Mouse (Mus musculus) kidney, embryonic 14.5 days (tissue): ENCODE data around the gene Zar1. TPM values are rescaled to one million over a fixed set of nuclear protein-coding genes. Genes with fewer than 3 reads are reported as not detected.
"Not testable (repeated sequence)": the region's sequence is repeated elsewhere in the genome, so short reads cannot be mapped to it uniquely, and the experiment has no call there.

Experiments used
- ATAC-seq: fragments of 200-750 bp; cut with Nextera tagmentation; 2 replicates; pipeline ENCODE4 v1.8.0; 2017; ENCODE audit warnings: moderate number of reproducible peaks, mild to moderate bottlenecking, moderate TSS enrichment, moderate library complexity; ENCODE audit not compliant: low FRiP score, low TSS enrichment
- H3K27ac ChIP-seq: fragments of 300-500 bp; sonication (generic); 2 replicates; pipeline ENCODE4 v1.5.1; 2014; ENCODE audit warnings: low read depth, mild to moderate bottlenecking, low read length, moderate library complexity, mixed read lengths
- H3K27me3 ChIP-seq: fragments of 300-500 bp; sonication (generic); 2 replicates; pipeline ENCODE4 v1.6.1; 2014; ENCODE audit warnings: mild to moderate bottlenecking, low read length; ENCODE audit not compliant: control insufficient read depth, insufficient read depth
- H3K36me3 ChIP-seq: fragments of 300-500 bp; sonication (generic); 2 replicates; pipeline ENCODE4 v1.6.1; 2014; ENCODE audit warnings: low read length, mixed read lengths; ENCODE audit not compliant: control insufficient read depth, insufficient read depth
- H3K4me1 ChIP-seq: fragments of 300-500 bp; sonication (generic); 2 replicates; pipeline ENCODE4 v1.6.1; 2014; ENCODE audit warnings: low read length, mixed read lengths; ENCODE audit not compliant: control insufficient read depth, insufficient read depth
- H3K4me2 ChIP-seq: fragments of 300-500 bp; sonication (generic); replicated peaks from 2 replicates; pipeline ENCODE4 v1.6.1; 2014; ENCODE audit warnings: low read depth, mild to moderate bottlenecking, low read length
- H3K4me3 ChIP-seq: fragments of 300-500 bp; sonication (generic); 2 replicates; pipeline ENCODE4 v1.5.1; 2014; ENCODE audit warnings: mild to moderate bottlenecking, low read length
- H3K9ac ChIP-seq: fragments of 300-500 bp; sonication (generic); 2 replicates; pipeline ENCODE4 v1.6.1; 2014; ENCODE audit warnings: low read depth, mild to moderate bottlenecking, low read length, moderate library complexity
- H3K9me3 ChIP-seq: fragments of 300-500 bp; sonication (generic); 2 replicates; pipeline ENCODE4 v1.6.1; 2016; ENCODE audit warnings: low read length; ENCODE audit not compliant: control insufficient read depth
- WGBS: fragments of 180-500 bp; shearing (Covaris S2); extraction: QIAGEN DNeasy Blood & Tissue Kit; methylation state at CpG from one replicate; pipeline ENCODE4 v1.1.7; 2014; 5-methylcytosine and 5-hydroxymethylcytosine counted together
- polyA plus RNA-seq: library from polyadenylated mRNA; unstranded; fragments of >200 nt; fragmentation: Nextera tagmentation; extraction: Ambion mirVana; gene quantifications from 2 replicates; pipeline ENCODE4 v1.2.1, GENCODE M21; 2014

The Zar1 gene
- polyA plus RNA-seq = 0.36 and 0.45 TPM in 2 replicates

GRCm38 (mm10) chr5:72580970-72581332 is at the start of gene Zar1:
Zar1 (minus strand) TSS chr5:72581254.
- WGBS = 12% methylated on average over 15 of the region's 21 CpGs
- H3K27me3 ChIP-seq, H3K9me3 ChIP-seq, H3K36me3 ChIP-seq, H3K4me1 ChIP-seq, H3K27ac ChIP-seq: not testable (repeated sequence)
- ATAC-seq = peak; percentile 48; the same call in 1 of the 2 replicates
- peak within 1 kb of the TSS; percentile 57 for H3K9ac ChIP-seq
- peak within 1 kb of the TSS; percentile 41 for H3K4me3 ChIP-seq
- H3K4me2 ChIP-seq = peak within 1 kb of the TSS; percentile 75

GRCm38 (mm10) chr5:72630026-72630425 is 49.0 kb upstream of the Zar1 start:
- no peaks in the 10 kb centered on the region for H3K9me3 ChIP-seq
- H3K36me3 ChIP-seq = no peaks in the 10 kb centered on the region
- H3K27me3 ChIP-seq = no peaks in the 10 kb centered on the region
- ATAC-seq = no peak
- 89% methylated on average over 6 of the region's 6 CpGs for WGBS
- H3K4me2 ChIP-seq = no peak overlapping the region
- H3K4me3 ChIP-seq = no peak overlapping the region
- no peak overlapping the region for H3K27ac ChIP-seq
- H3K4me1 ChIP-seq = no peaks in the 10 kb centered on the region
- no peak overlapping the region for H3K9ac ChIP-seq

GRCm38 (mm10) chr5:72621022-72621421 is 40.0 kb upstream of the Zar1 start:
- Histone ChIP-seq H3K27me3 (no peaks in the 10 kb centered on the region), H3K27ac (no peak overlapping the region), H3K9ac (no peak overlapping the region), H3K4me3 (no peak overlapping the region), H3K4me2 (no peak overlapping the region), H3K36me3 (no peaks in the 10 kb centered on the region), H3K4me1 (no peaks in the 10 kb centered on the region), H3K9me3 (no peaks in the 10 kb centered on the region)
- WGBS = 86% methylated on average over 1 of the region's 1 CpGs
- no peak for ATAC-seq

GRCm38 (mm10) chr5:72617413-72617812 is 36.4 kb upstream of the Zar1 start:
- Histone ChIP-seq H3K4me1 (no peaks in the 10 kb centered on the region), H3K9ac (no peak overlapping the region), H3K4me2 (no peak overlapping the region), H3K36me3 (no peaks in the 10 kb centered on the region), H3K27ac (no peak overlapping the region), H3K9me3 (no peaks in the 10 kb centered on the region), H3K4me3 (no peak overlapping the region), H3K27me3 (no peaks in the 10 kb centered on the region)
- 77% methylated on average over 4 of the region's 4 CpGs for WGBS
- no peak for ATAC-seq

GRCm38 (mm10) chr5:72603138-72603537 is 22.1 kb upstream of the Zar1 start:
- Histone ChIP-seq H3K4me3 (no peak overlapping the region), H3K4me1 (no peaks in the 10 kb centered on the region), H3K9ac (no peak overlapping the region), H3K9me3 (no peaks in the 10 kb centered on the region), H3K4me2 (no peak overlapping the region), H3K27me3 (no peaks in the 10 kb centered on the region), H3K27ac (no peak overlapping the region), H3K36me3 (no peaks in the 10 kb centered on the region)
- WGBS = 80% methylated on average over 4 of the region's 4 CpGs
- no peak for ATAC-seq

- H3K4me3 ChIP-seq = no peak overlapping the region
- no peaks in the 10 kb centered on the region for H3K27me3 ChIP-seq
- H3K4me1 ChIP-seq = no peaks in the 10 kb centered on the region
- H3K9ac ChIP-seq = no peak overlapping the region
- peak; percentile 85 for ATAC-seq
- H3K4me2 ChIP-seq = no peak overlapping the region
- H3K27ac ChIP-seq = no peak overlapping the region
- WGBS = 19% methylated on average over 5 of the region's 5 CpGs
- H3K9me3 ChIP-seq = no peaks in the 10 kb centered on the region
- H3K36me3 ChIP-seq = no peaks in the 10 kb centered on the region
Observed at GRCm38 (mm10) chr5:72601006-72601405, 20.0 kb upstream of the Zar1 start.

GRCm38 (mm10) chr5:72587192-72587681 is 6.2 kb upstream of the Zar1 start, which contains the start of gene Gm5868:
Gm5868 (minus strand) TSS chr5:72587551.
- Histone ChIP-seq H3K9me3 (no peaks in the 10 kb centered on the region), H3K4me2 (peak within 1 kb of the TSS; percentile 61), H3K4me1 (no peaks in the 10 kb centered on the region), H3K27me3 (peaks cover 16% of the 10 kb centered on the region), H3K4me3 (peak within 1 kb of the TSS; percentile 41), H3K36me3 (no peaks in the 10 kb centered on the region), H3K27ac (no peak within 1 kb of the TSS), H3K9ac (no peak within 1 kb of the TSS)
- ATAC-seq = peak; percentile 78
- WGBS = 4% methylated on average over 30 of the region's 38 CpGs

GRCm38 (mm10) chr5:72586667-72587191 is 5.7 kb upstream of the Zar1 start:
- 41% methylated on average over 25 of the region's 25 CpGs for WGBS
- H3K27me3 ChIP-seq = peaks cover 16% of the 10 kb centered on the region
- not testable (repeated sequence) for H3K9ac ChIP-seq, H3K4me1 ChIP-seq, H3K9me3 ChIP-seq, H3K27ac ChIP-seq, H3K36me3 ChIP-seq
- peak; percentile 57; the same call in 1 of the 2 replicates for ATAC-seq
- H3K4me2 ChIP-seq = peak overlapping the region; percentile 61
- H3K4me3 ChIP-seq = peak overlapping the region; percentile 41

- H3K4me2 ChIP-seq, H3K9ac ChIP-seq, H3K27ac ChIP-seq, H3K4me3 ChIP-seq, H3K36me3 ChIP-seq, H3K4me1 ChIP-seq, H3K9me3 ChIP-seq: not testable (repeated sequence)
- peaks cover 16% of the 10 kb centered on the region for H3K27me3 ChIP-seq
- peak; percentile 63; the same call in 1 of the 2 replicates for ATAC-seq
- WGBS = 55% methylated on average over 7 of the region's 7 CpGs
Observed at GRCm38 (mm10) chr5:72586122-72586521, 5.1 kb upstream of the Zar1 start.
